Mouse (Mus musculus) lung, embryonic 14.5 days (tissue): ENCODE measurements at regions not wholly inside any gene's neighbourhood (a gene's known extent, or its start where the extent isn't known, plus 50 kb on each side); places are given as distances from the start of the nearest gene placed in this dataset.
A peak's percentile ranks its signal among the peaks of the same experiment; 100 is the strongest.

Experiments used
- ATAC-seq: fragments of 200-750 bp; cut with Nextera tagmentation; 2 replicates; pipeline ENCODE4 v1.8.0; 2017; ENCODE audit warnings: mild to moderate bottlenecking, moderate TSS enrichment, moderate library complexity; ENCODE audit not compliant: insufficient read depth
- DNase-seq: peaks from one replicate; pipeline ENCODE4 v3.0.0-alpha.2; 2015
- H3K27ac ChIP-seq: fragments of 300-500 bp; sonication (generic); 2 replicates; pipeline ENCODE4 v1.5.1; 2014; ENCODE audit warnings: low read depth, mild to moderate bottlenecking, moderate library complexity
- H3K27me3 ChIP-seq: fragments of 300-500 bp; sonication (generic); 2 replicates; pipeline ENCODE4 v1.6.1; 2014; ENCODE audit warnings: low read length, control low read depth; ENCODE audit not compliant: insufficient read depth
- H3K36me3 ChIP-seq: fragments of 300-500 bp; sonication (generic); 2 replicates; pipeline ENCODE4 v1.6.1; 2014; ENCODE audit warnings: control low read depth; ENCODE audit not compliant: insufficient read depth
- H3K4me1 ChIP-seq: fragments of 300-500 bp; sonication (generic); 2 replicates; pipeline ENCODE4 v1.6.1; 2014; ENCODE audit warnings: antibody characterized with exemption, control low read depth; ENCODE audit not compliant: insufficient read depth
- H3K4me2 ChIP-seq: fragments of 300-500 bp; sonication (generic); 2 replicates; pipeline ENCODE4 v1.6.1; 2014; ENCODE audit warnings: mild to moderate bottlenecking
- H3K4me3 ChIP-seq: fragments of 300-500 bp; sonication (generic); 2 replicates; pipeline ENCODE4 v1.5.1; 2014; ENCODE audit warnings: low read depth, low read length
- H3K9ac ChIP-seq: fragments of 300-500 bp; sonication (generic); 2 replicates; pipeline ENCODE4 v1.6.1; 2014
- H3K9me3 ChIP-seq: fragments of 300-500 bp; sonication (generic); 2 replicates; pipeline ENCODE4 v1.6.1; 2016; ENCODE audit warnings: low read depth, low read length, control low read depth
- CTCF ChIP-seq: IDR thresholded peaks from 2 replicates; pipeline ENCODE4 v1.5.1; 2016; ENCODE audit warnings: antibody characterized with exemption, low read depth
- WGBS: fragments of 180-500 bp; shearing (Covaris S2); extraction: QIAGEN DNeasy Blood & Tissue Kit; methylation state at CpG from one replicate; pipeline ENCODE4 v1.1.7; 2014; 5-methylcytosine and 5-hydroxymethylcytosine counted together

DNA sequence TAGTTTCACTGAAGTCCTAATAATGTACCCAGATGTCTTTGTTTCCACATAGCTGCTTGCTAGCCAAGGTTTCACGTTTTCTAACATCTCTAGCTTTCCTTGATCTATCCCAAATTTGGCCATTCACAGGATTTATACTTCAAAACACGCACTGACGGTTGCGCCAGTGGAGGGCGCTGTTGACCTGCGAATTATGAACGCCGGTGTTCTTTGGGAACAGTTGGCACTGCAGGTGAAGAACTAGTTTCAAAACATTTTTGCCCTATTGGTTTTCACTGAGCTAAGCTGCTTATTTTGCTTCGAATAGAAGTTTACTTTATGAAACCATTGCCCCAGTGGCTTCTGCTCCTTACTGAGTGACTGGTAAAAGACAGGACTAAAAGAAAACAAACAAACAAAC, 76.7 kb upstream of the Slitrk3 start:
- ATAC-seq (no peak), DNase-seq (peak; percentile 51)
- Histone ChIP-seq H3K4me1 (no peaks in the 10 kb centered on the region), H3K9ac (no peak overlapping the region), H3K9me3 (no peaks in the 10 kb centered on the region), H3K27me3 (no peaks in the 10 kb centered on the region), H3K27ac (no peak overlapping the region), H3K4me3 (no peak overlapping the region), H3K4me2 (no peak overlapping the region), H3K36me3 (no peaks in the 10 kb centered on the region)
- TF ChIP-seq CTCF = peak; percentile 40
- 6% methylated on average over 9 of the region's 9 CpGs for WGBS

DNA sequence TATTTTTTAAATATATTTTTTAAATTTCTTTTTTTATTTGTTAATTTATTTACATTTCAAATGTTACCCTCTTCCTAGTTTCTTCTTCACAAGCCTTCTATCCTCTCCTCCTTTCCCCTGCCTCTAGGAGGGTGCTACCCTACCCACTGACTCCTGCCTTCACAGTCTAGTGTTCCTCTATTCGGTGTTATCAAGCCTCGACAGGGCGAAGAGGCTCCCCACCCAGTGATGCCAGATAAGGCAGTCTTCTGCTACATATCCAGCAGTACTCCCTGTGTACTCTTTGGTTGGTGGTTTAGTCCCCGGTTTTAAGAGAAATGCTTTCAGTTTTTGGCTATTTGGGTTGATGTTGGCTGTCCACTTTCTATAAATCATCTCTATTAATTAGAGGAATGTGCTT, 67.5 kb upstream of the Slitrk3 start:
- Histone ChIP-seq H3K27ac (no peak overlapping the region), H3K9ac (no peak overlapping the region), H3K4me2 (no peak overlapping the region), H3K4me3 (no peak overlapping the region), H3K27me3 (no peaks in the 10 kb centered on the region), H3K36me3 (no peaks in the 10 kb centered on the region), H3K9me3 (no peaks in the 10 kb centered on the region), H3K4me1 (no peaks in the 10 kb centered on the region)
- 68% methylated on average over 4 of the region's 4 CpGs for WGBS
- ATAC-seq (no peak), DNase-seq (no peak)
- no peak for TF ChIP-seq CTCF

DNA sequence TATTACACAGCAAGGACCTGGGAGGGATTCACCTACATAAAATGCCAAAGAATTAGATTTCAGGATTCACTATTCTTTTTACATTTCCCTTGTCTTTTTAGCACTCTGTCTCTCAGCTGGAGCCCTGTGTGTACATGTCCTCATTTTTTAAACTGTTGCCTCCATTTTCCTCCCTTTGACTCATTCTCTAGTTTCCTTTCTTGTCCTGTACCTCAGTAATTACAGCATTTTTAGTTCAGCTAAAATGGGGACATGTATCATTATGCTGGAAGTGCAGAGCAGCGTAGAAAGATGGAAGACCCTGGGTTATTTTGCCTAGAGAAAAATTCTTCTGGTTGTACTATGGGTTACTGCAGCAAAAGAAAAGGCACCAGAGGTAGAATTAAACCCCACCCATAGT, 51.5 kb upstream of the Slitrk3 start:
- no peaks in the 10 kb centered on the region for H3K4me1 ChIP-seq
- H3K9me3 ChIP-seq = no peaks in the 10 kb centered on the region
- H3K9ac ChIP-seq = no peak overlapping the region
- WGBS = 63% methylated on average over 1 of the region's 1 CpGs
- H3K4me2 ChIP-seq = no peak overlapping the region
- ATAC-seq (no peak), DNase-seq (no peak)
- TF ChIP-seq CTCF = no peak
- H3K36me3 ChIP-seq = no peaks in the 10 kb centered on the region
- H3K4me3 ChIP-seq = no peak overlapping the region
- no peak overlapping the region for H3K27ac ChIP-seq
- no peaks in the 10 kb centered on the region for H3K27me3 ChIP-seq
